Mouse (Mus musculus) G1E (cell line): Measurements from ENCODE around the gene Dnase2a.

Experiments used
- CTCF ChIP-seq: IDR thresholded peaks from 2 replicates; pipeline ENCODE4 v1.5.1; 2012; ENCODE audit warnings: low read depth, low read length, inconsistent platforms, mixed read lengths
- GATA1 ChIP-seq: IDR thresholded peaks from 2 replicates; pipeline ENCODE4 v1.6.1; 2012; ENCODE audit warnings: borderline replicate concordance, low read length, inconsistent platforms, mixed read lengths
- GATA2 ChIP-seq: IDR thresholded peaks from 2 replicates; pipeline ENCODE4 v1.6.1; 2012; ENCODE audit warnings: low read depth, low read length, inconsistent platforms, borderline replicate concordance
- TAL1 ChIP-seq: conservative IDR thresholded peaks from 2 replicates; pipeline ENCODE4 v1.6.1; 2012; ENCODE audit warnings: low read depth, low read length, inconsistent platforms, mixed read lengths

GRCm38 (mm10) chr8:84927513-84927912 is 19.2 kb downstream of the Dnase2a start:
- no peak for TF ChIP-seq CTCF
- TF ChIP-seq GATA1: no peak
- no peak for TF ChIP-seq TAL1
- TF ChIP-seq GATA2: no peak
